ENCODE assay signal across 13 mouse cellular contexts in the genomic region with DNA sequence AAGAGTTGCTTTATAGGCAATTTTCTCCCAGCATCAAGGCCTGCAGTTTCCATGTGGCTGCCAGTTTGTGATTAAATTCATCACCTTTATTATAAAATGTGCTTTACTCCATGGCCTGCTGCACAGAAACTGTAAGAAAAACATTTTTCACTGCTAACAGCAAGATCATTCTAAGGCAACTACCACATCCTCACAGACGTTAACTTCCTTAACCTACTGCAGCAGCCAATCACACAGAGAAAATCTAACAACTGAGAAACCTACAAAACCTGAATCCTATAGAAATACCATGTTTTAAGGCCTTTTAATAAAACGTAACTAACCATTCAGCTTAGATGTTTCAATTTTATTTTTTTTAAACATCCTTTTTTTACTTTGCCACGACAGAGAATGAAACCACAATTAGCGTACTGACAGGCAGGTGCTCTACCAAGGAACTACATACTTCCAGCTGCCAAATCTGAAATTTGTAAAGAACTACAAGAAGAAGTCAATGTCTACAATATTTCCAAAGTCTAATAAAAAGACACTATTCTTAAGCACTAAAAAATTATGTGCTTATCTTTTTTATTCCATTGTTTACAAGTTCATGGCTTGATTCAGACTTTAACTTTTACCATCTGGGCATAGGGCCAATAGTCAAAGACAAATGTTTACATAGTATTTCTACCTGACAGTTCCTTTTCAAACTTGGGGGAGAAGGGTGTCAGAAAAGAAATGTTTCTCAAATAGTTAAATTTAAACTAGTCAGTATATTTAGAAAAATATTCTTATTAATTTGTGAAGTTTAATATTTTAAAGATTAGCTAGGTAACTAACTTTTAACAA. TPM values are rescaled to one million over a fixed set of nuclear protein-coding genes. Genes with fewer than 3 reads are reported as not detected.
DNase-seq lines count a peak whose midpoint lies in the region; ATAC-seq and TF ChIP-seq lines count a peak whose summit lies in the region.
"Had no signal": no experiment of that assay in that cellular context is flagged by ENCODE, and none has a peak within 500 bp of the region (broad histone marks: within the 10 kb centered on the region; RNA-seq: fewer than 3 reads in every experiment).

No protein-coding gene starts in this region.

- H3K36me3 ChIP-seq in heart, embryonic 12.5 days = peaks cover 2% of the 10 kb centered on the region; the same call in 1 of the 2 replicates
- H3K36me3 ChIP-seq in heart, embryonic 11.5 days (ENCODE audit: control insufficient read depth, insufficient read depth, low read length) = no peaks in the 10 kb centered on the region
- no peaks in the 10 kb centered on the region for H3K36me3 ChIP-seq in lung, embryonic 14.5 days (ENCODE audit: insufficient read depth)
- H3K36me3 ChIP-seq in MEL (ENCODE audit: control insufficient read depth in 1 of 2, insufficient read depth in 2 of 2, low read length in 2 of 2) = peaks cover 0 to 25% of the 10 kb centered on the region in 2 experiments; a peak in 2 of 4 replicates
- H3K36me3 ChIP-seq: embryonic facial prominence, embryonic 12.5 days; neural tube, embryonic 12.5 days had no signal

- no peak; a peak in 1 of 4 replicates for TF ChIP-seq EP300 in MEL (IDR thresholded peaks at IDR 0.05; ENCODE audit: low read depth in 1 of 2, low read length in 2 of 2)

- H3K9ac ChIP-seq in heart, embryonic 12.5 days = no peak overlapping the region
- H3K9ac ChIP-seq in heart, embryonic 11.5 days (ENCODE audit: low read depth, low read length) = no peak overlapping the region
- no peak overlapping the region for H3K9ac ChIP-seq in lung, embryonic 14.5 days
- H3K9ac ChIP-seq in MEL (ENCODE audit: control insufficient read depth, low read depth, low read length, poor library complexity, severe bottlenecking) = no peak overlapping the region
- H3K9ac ChIP-seq: embryonic facial prominence, embryonic 12.5 days; forebrain, embryonic 13.5 days; neural tube, embryonic 12.5 days had no signal

- H3K4me2 ChIP-seq in heart, embryonic 12.5 days = 0 out of 2 replicates have a peak overlapping the region, but pooled peaks have one; percentile 26
- H3K4me2 ChIP-seq in heart, embryonic 11.5 days = no peak overlapping the region
- H3K4me2 ChIP-seq in lung, embryonic 14.5 days = 0 out of 2 replicates have a peak overlapping the region, but pooled peaks have one; percentile 16
- H3K4me2 ChIP-seq: embryonic facial prominence, embryonic 12.5 days; forebrain, embryonic 13.5 days; neural tube, embryonic 12.5 days had no signal

- TF ChIP-seq POLR2A in MEL (IDR thresholded peaks at IDR 0.05; ENCODE audit: control insufficient read depth in 1 of 2, insufficient read depth in 1 of 2, low read depth in 1 of 2, low read length in 2 of 2, poor library complexity in 1 of 2) = no peak

- peaks cover 18% of the 10 kb centered on the region for H3K4me1 ChIP-seq in heart, embryonic 12.5 days (replicated peaks)
- peaks cover 4% of the 10 kb centered on the region; the same call in 1 of the 2 replicates for H3K4me1 ChIP-seq in heart, embryonic 11.5 days (ENCODE audit: control insufficient read depth, insufficient read depth, low read length)
- peaks cover 8% of the 10 kb centered on the region; the same call in 1 of the 2 replicates for H3K4me1 ChIP-seq in lung, embryonic 14.5 days (ENCODE audit: insufficient read depth)
- peaks cover 2 to 12% of the 10 kb centered on the region in 2 experiments; a peak in 2 of 4 replicates for H3K4me1 ChIP-seq in MEL (ENCODE audit: control insufficient read depth in 1 of 2, insufficient read depth in 2 of 2, low read length in 2 of 2)

- no peak for TF ChIP-seq CTCF in lung, embryonic 14.5 days (IDR thresholded peaks at IDR 0.05; ENCODE audit: low read depth)
- no peak for TF ChIP-seq CTCF in MEL (IDR thresholded peaks at IDR 0.05 in 2 of 3, conservative IDR thresholded peaks at IDR 0.05 in 1 of 3; ENCODE audit: control insufficient read depth in 1 of 3, insufficient read depth in 1 of 3, low read depth in 2 of 3, low read length in 3 of 3, poor library complexity in 1 of 3, severe bottlenecking in 1 of 3)

- H3K4me3 ChIP-seq in heart, embryonic 12.5 days = no peak overlapping the region; the same call in 1 of the 2 replicates
- H3K4me3 ChIP-seq in heart, embryonic 11.5 days (ENCODE audit: low read depth, low read length) = no peak overlapping the region
- no peak overlapping the region for H3K4me3 ChIP-seq in lung, embryonic 14.5 days (ENCODE audit: low read depth, low read length)
- H3K4me3 ChIP-seq in MEL (ENCODE audit: control insufficient read depth in 1 of 2, insufficient read depth in 1 of 2, low read depth in 2 of 2, low read length in 2 of 2) = no peak overlapping the region; a peak in 1 of 4 replicates
- H3K4me3 ChIP-seq: embryonic facial prominence, embryonic 12.5 days; forebrain, embryonic 13.5 days; neural tube, embryonic 12.5 days had no signal

- H3K27ac ChIP-seq in heart, embryonic 12.5 days (ENCODE audit: poor library complexity, severe bottlenecking) = no peak overlapping the region
- H3K27ac ChIP-seq in heart, embryonic 11.5 days (ENCODE audit: low read depth, low read length) = no peak overlapping the region
- no peak overlapping the region for H3K27ac ChIP-seq in lung, embryonic 14.5 days (ENCODE audit: low read depth)
- H3K27ac ChIP-seq in MEL (ENCODE audit: control insufficient read depth, low read depth, low read length) = no peak overlapping the region
- H3K27ac ChIP-seq: embryonic facial prominence, embryonic 12.5 days; forebrain, embryonic 13.5 days; kidney, postnatal 0 days; neural tube, embryonic 12.5 days had no signal

- no peaks in the 10 kb centered on the region for H3K27me3 ChIP-seq in heart, embryonic 12.5 days (replicated peaks)
- no peaks in the 10 kb centered on the region for H3K27me3 ChIP-seq in heart, embryonic 11.5 days (ENCODE audit: control insufficient read depth, insufficient read depth, low read length)
- H3K27me3 ChIP-seq in lung, embryonic 14.5 days (ENCODE audit: insufficient read depth, low read length) = no peaks in the 10 kb centered on the region
- H3K27me3 ChIP-seq in MEL (ENCODE audit: control insufficient read depth in 1 of 2, insufficient read depth in 2 of 2, low read length in 2 of 2) = no peaks in the 10 kb centered on the region
- H3K27me3 ChIP-seq: embryonic facial prominence, embryonic 12.5 days; forebrain, embryonic 13.5 days; neural tube, embryonic 12.5 days had no signal

- no peak for TF ChIP-seq RAD21 in MEL (IDR thresholded peaks at IDR 0.05; ENCODE audit: low read depth, low read length)

- 56% methylated on average over 4 of the region's 4 CpGs for WGBS in heart, embryonic 12.5 days
- 59% methylated on average over 4 of the region's 4 CpGs for WGBS in heart, embryonic 11.5 days (ENCODE audit: insufficient replicate concordance)
- WGBS in lung, embryonic 14.5 days = 46% methylated on average over 4 of the region's 4 CpGs

- ATAC-seq in heart, embryonic 12.5 days (ENCODE audit: insufficient number of reproducible peaks, low FRiP score) = no peak
- no peak for ATAC-seq in heart, embryonic 11.5 days (replicated peaks; ENCODE audit: insufficient number of reproducible peaks, low FRiP score, low TSS enrichment)
- no peak for ATAC-seq in lung, embryonic 14.5 days (ENCODE audit: insufficient read depth)
- ATAC-seq: forebrain, embryonic 13.5 days had no signal

- H3K79me2 ChIP-seq in MEL (ENCODE audit: control insufficient read depth, insufficient read depth, low read length, poor library complexity) = peaks cover 42% of the 10 kb centered on the region

- DNase-seq in lung, embryonic 14.5 days = peak; percentile 77
- no peak for DNase-seq in lung, postnatal 4 days
- DNase-seq in MEL (ENCODE audit: low read depth, low spot score) = peak; percentile 69
- peak; percentile 41 for DNase-seq in naive thymus-derived CD4-positive, alpha-beta T cell, adult 2 months (ENCODE audit: low read depth)
- DNase-seq in adrenal gland, postnatal 14 days = no peak
- DNase-seq in B cell, adult 2 months = no peak
- DNase-seq: cerebellum, adult 2 months had no signal

- no peaks in the 10 kb centered on the region for H3K9me3 ChIP-seq in heart, embryonic 12.5 days (replicated peaks)
- H3K9me3 ChIP-seq in heart, embryonic 11.5 days (replicated peaks; ENCODE audit: control insufficient read depth, low read length) = no peaks in the 10 kb centered on the region
- no peaks in the 10 kb centered on the region for H3K9me3 ChIP-seq in lung, embryonic 14.5 days (ENCODE audit: low read depth, low read length)
- no peaks in the 10 kb centered on the region for H3K9me3 ChIP-seq in MEL (replicated peaks; ENCODE audit: insufficient read depth, low read length)
- H3K9me3 ChIP-seq: embryonic facial prominence, embryonic 12.5 days; forebrain, embryonic 13.5 days; neural tube, embryonic 12.5 days had no signal

TF ChIP-seq in MEL, 35 proteins besides CTCF, POLR2A, EP300 and RAD21:
- TF ChIP-seq ETS1 (IDR thresholded peaks at IDR 0.05; ENCODE audit: low read depth, low read length) = 0 out of 2 replicates have a peak, but pooled peaks have one; percentile 23
- no peak for TF ChIP-seq TCF12 (IDR thresholded peaks at IDR 0.05; ENCODE audit: low read depth, low read length)
- TF ChIP-seq JUND (IDR thresholded peaks at IDR 0.05; ENCODE audit: low read depth, low read length) = no peak
- TF ChIP-seq GATA1 (IDR thresholded peaks at IDR 0.05; ENCODE audit: low read depth, low read length) = 0 out of 2 replicates have a peak, but pooled peaks have one; percentile 6
- TF ChIP-seq MXI1 (IDR thresholded peaks at IDR 0.05; ENCODE audit: low read depth, low read length) = 0 out of 2 replicates have a peak, but pooled peaks have one; percentile 25
- 0 out of 2 replicates have a peak, but pooled peaks have one; percentile 44 for TF ChIP-seq SIN3A (IDR thresholded peaks at IDR 0.05; ENCODE audit: low read length)

RNA-seq across cellular contexts. Expression of gene Qk, which starts 18.5 kb away (rescaled TPM):
- polyA plus RNA-seq in heart, embryonic 12.5 days (2016; fragmentation: Nextera tagmentation; extraction: Ambion mirVana) = 41.5 and 44.9 TPM in 2 replicates
- polyA plus RNA-seq in heart, embryonic 11.5 days (2014; fragmentation: Nextera tagmentation; extraction: Ambion mirVana) = 52.6 and 60.6 TPM in 2 replicates
- polyA plus RNA-seq in lung, embryonic 14.5 days (2014; fragmentation: Nextera tagmentation; extraction: Ambion mirVana) = 49.7 and 50.0 TPM in 2 replicates
- total RNA-seq in MEL (2012; rRNA removed) = 58.4 and 61.5 TPM in 2 replicates
- 1,000 to 10,000 TPM in 1 of 2 experiments, 100 to 1,000 TPM in 1; 128 to 1,938 TPM for polyA plus RNA-seq in MEL (2012; ENCODE audit: insufficient read depth in 1 of 2, insufficient read length in 2 of 2, low read depth in 1 of 2, low replicate concordance in 2 of 2, missing spikeins in 1 of 2)
- 253 and 270 TPM in 2 replicates for total RNA-seq in adrenal gland, postnatal 14 days (2021)

Comparison
In these comparisons a context has a peak if more than half of its experiments do, and no peak if none do; other contexts are left out.
1. DNase-seq: peak in lung, embryonic 14.5 days (single experiment), MEL (single experiment) and naive thymus-derived CD4-positive, alpha-beta T cell, adult 2 months (single experiment); none in lung, postnatal 4 days (0 of 2), adrenal gland, postnatal 14 days (single experiment) and B cell, adult 2 months (0 of 2).